Mouse (Mus musculus) kidney, embryonic 15.5 days (tissue): ENCODE results near the gene St8sia1. TPM values are rescaled to one million over a fixed set of nuclear protein-coding genes. Genes with fewer than 3 reads are reported as not detected.

Experiments
- ATAC-seq: fragments of 200-750 bp; cut with Nextera tagmentation; replicated peaks from 2 replicates; pipeline ENCODE4 v1.8.0; 2017; ENCODE audit warnings: moderate TSS enrichment; ENCODE audit not compliant: low FRiP score
- H3K27ac ChIP-seq: fragments of 300-500 bp; sonication (generic); 2 replicates; pipeline ENCODE4 v1.5.1; 2015; ENCODE audit warnings: mild to moderate bottlenecking, inconsistent platforms
- H3K27me3 ChIP-seq: fragments of 300-500 bp; sonication (generic); 2 replicates; pipeline ENCODE4 v1.6.1; 2015; ENCODE audit warnings: inconsistent platforms
- H3K36me3 ChIP-seq: fragments of 300-500 bp; sonication (generic); 2 replicates; pipeline ENCODE4 v1.6.1; 2015; ENCODE audit warnings: inconsistent platforms
- H3K4me1 ChIP-seq: fragments of 300-500 bp; sonication (generic); 2 replicates; pipeline ENCODE4 v1.6.1; 2015; ENCODE audit warnings: inconsistent platforms
- H3K4me2 ChIP-seq: fragments of 300-500 bp; sonication (generic); 2 replicates; pipeline ENCODE4 v1.6.1; 2015; ENCODE audit warnings: moderate library complexity, mild to moderate bottlenecking, inconsistent platforms
- H3K4me3 ChIP-seq: fragments of 300-500 bp; sonication (generic); replicated peaks from 2 replicates; pipeline ENCODE4 v1.5.1; 2015; ENCODE audit warnings: mild to moderate bottlenecking, inconsistent platforms
- H3K9ac ChIP-seq: fragments of 300-500 bp; sonication (generic); 2 replicates; pipeline ENCODE4 v1.6.1; 2015; ENCODE audit warnings: mild to moderate bottlenecking, inconsistent platforms
- H3K9me3 ChIP-seq: fragments of 300-500 bp; sonication (generic); replicated peaks from 2 replicates; pipeline ENCODE4 v1.6.1; 2016; ENCODE audit warnings: inconsistent platforms
- WGBS: fragments of 180-500 bp; shearing (Covaris S2); methylation state at CpG from one replicate; pipeline ENCODE4 v1.1.7; 2015; ENCODE audit warnings: mixed read lengths; 5-methylcytosine and 5-hydroxymethylcytosine counted together
- polyA plus RNA-seq: library from polyadenylated mRNA; unstranded; fragments of >200 nt; fragmentation: Nextera tagmentation; extraction: Ambion mirVana; gene quantifications from 2 replicates; pipeline ENCODE4 v1.2.1, GENCODE M21; 2015

St8sia1 gene
- polyA plus RNA-seq, 1 experiment from 2014 or later: 3.1 TPM

- H3K4me1 ChIP-seq: peaks cover 28% of the 10 kb centered on the region
- H3K9me3 ChIP-seq: no peaks in the 10 kb centered on the region
- H3K9ac ChIP-seq: no peak overlapping the region
- ATAC-seq: no peak
- no peaks in the 10 kb centered on the region for H3K27me3 ChIP-seq
- no peak overlapping the region for H3K4me2 ChIP-seq
- no peak overlapping the region for H3K4me3 ChIP-seq
- H3K27ac ChIP-seq: no peak overlapping the region
- WGBS: 64% methylated on average over 6 of the region's 6 CpGs
- H3K36me3 ChIP-seq: no peaks in the 10 kb centered on the region
Observed at GRCm38 (mm10) chr6:142865199-142865598, 99.1 kb downstream of the St8sia1 start.

GRCm38 (mm10) chr6:142863881-142864280 is 100.4 kb downstream of the St8sia1 start:
- Histone ChIP-seq H3K27ac (no peak overlapping the region), H3K4me2 (no peak overlapping the region), H3K4me1 (peaks cover 20% of the 10 kb centered on the region), H3K9me3 (no peaks in the 10 kb centered on the region), H3K4me3 (no peak overlapping the region), H3K36me3 (no peaks in the 10 kb centered on the region), H3K27me3 (no peaks in the 10 kb centered on the region), H3K9ac (no peak overlapping the region)
- 96% methylated on average over 4 of the region's 4 CpGs for WGBS
- no peak for ATAC-seq

DNA sequence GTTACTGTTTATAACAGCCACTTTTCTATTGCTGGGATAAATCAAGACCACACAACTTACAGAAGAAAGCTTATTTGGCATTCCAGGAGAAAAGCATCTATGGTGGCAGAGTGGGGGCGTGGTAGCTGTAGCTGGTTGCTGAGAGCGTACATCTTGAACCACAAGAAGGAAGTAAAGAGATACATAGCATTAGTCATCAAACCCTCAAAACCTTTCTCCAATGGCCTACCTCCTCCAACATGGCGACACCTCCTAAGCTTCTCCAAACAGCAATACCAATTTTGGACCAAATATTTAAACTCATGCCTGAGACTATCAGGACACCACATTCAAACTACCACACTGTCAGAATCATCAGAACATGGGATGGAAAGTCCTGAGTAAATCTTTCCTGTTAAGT is 102.0 kb downstream of the St8sia1 start:
- no peaks in the 10 kb centered on the region for H3K27me3 ChIP-seq
- no peaks in the 10 kb centered on the region for H3K9me3 ChIP-seq
- H3K4me2 ChIP-seq: no peak overlapping the region
- no peak for ATAC-seq
- no peak overlapping the region for H3K9ac ChIP-seq
- H3K4me1 ChIP-seq: peaks cover 11% of the 10 kb centered on the region
- H3K27ac ChIP-seq: no peak overlapping the region
- no peaks in the 10 kb centered on the region for H3K36me3 ChIP-seq
- H3K4me3 ChIP-seq: no peak overlapping the region
- 88% methylated on average over 3 of the region's 3 CpGs for WGBS

DNA sequence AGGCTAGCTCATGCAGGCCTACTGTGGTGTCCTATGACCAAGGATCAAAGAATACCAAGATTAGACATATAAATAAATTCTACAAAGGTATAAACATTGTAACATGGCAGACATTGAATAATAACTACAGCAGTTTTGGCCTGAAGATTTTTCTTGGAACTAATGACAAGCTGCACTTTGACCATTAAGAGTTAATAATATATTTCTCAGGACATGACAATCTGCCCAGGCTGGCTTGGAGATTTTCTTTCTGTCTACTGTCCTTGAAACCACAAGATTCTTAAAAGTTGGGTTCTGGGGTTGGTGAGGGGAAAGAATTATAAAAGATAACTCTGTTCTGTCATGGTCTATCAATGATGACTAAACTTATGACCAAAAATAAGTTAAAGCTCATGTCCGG is 103.9 kb downstream of the St8sia1 start:
- Histone ChIP-seq H3K27ac (no peak overlapping the region), H3K4me1 (peaks cover 13% of the 10 kb centered on the region), H3K27me3 (no peaks in the 10 kb centered on the region), H3K4me2 (no peak overlapping the region), H3K9ac (no peak overlapping the region), H3K9me3 (no peaks in the 10 kb centered on the region), H3K4me3 (no peak overlapping the region), H3K36me3 (no peaks in the 10 kb centered on the region)
- ATAC-seq: no peak
- WGBS: 86% methylated on average over 1 of the region's 1 CpGs

- Histone ChIP-seq H3K4me1 (peaks cover 14% of the 10 kb centered on the region), H3K9me3 (no peaks in the 10 kb centered on the region), H3K36me3 (no peaks in the 10 kb centered on the region), H3K9ac (no peak overlapping the region), H3K4me2 (no peak overlapping the region), H3K27me3 (no peaks in the 10 kb centered on the region), H3K4me3 (no peak overlapping the region), H3K27ac (no peak overlapping the region)
- ATAC-seq: no peak
- WGBS: 88% methylated on average over 4 of the region's 4 CpGs
Observed at GRCm38 (mm10) chr6:142859946-142860345, 104.3 kb downstream of the St8sia1 start.

DNA sequence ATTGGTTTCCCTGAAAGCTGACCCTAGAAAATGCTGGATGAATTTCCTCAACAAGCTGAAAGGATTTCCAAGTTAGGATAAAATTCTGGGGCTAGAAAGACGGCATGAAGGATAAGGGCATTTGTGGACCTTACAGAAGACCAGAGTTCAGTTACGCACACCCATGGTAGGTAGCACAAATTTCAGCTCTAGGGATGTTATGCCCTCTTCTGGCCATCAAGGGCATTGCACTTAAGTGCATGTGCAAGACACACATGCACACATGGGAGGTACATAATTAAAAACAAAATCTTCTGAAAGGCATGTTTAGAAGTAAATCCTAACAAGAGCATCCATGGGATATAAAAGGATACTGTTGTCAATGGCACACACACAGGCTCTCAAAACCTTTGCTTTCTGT is 105.3 kb downstream of the St8sia1 start:
- Histone ChIP-seq H3K27me3 (no peaks in the 10 kb centered on the region), H3K4me1 (peaks cover 14% of the 10 kb centered on the region), H3K4me2 (no peak overlapping the region), H3K36me3 (no peaks in the 10 kb centered on the region), H3K4me3 (no peak overlapping the region), H3K27ac (no peak overlapping the region), H3K9me3 (no peaks in the 10 kb centered on the region), H3K9ac (no peak overlapping the region)
- no peak for ATAC-seq
- WGBS: 93% methylated on average over 2 of the region's 2 CpGs

DNA sequence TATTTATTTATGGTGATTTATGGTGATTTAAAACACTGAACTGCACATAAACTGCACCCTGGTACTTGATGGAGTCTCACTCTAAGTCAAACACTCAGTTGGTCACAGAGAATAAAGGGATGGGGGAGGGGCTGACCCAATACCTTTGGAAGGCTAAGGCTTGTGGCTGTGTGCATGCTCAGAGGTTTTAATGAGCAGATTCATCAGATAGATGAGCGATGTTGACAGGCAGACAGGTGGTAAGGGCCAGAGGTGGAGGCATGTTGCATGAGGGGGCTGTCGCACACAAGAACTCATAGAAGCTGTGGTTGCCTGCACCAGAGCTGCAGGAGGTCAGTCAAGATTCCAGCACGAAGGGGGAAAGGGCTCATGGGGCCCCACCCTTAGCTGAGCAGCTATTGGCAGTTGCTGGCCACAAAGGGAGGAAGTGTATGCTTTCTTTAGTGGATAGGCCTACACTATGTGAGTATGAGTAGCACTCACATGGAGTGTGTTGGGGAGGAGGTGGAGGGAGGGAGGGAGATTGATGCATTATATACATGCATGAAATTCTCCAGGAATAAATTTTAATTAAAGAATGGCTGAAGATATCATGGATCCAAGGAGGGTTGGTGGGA is 107.9 kb downstream of the St8sia1 start:
- H3K9me3 ChIP-seq: no peaks in the 10 kb centered on the region
- 0 out of 2 replicates have a peak, but pooled peaks have one; percentile 24 for ATAC-seq

DNA sequence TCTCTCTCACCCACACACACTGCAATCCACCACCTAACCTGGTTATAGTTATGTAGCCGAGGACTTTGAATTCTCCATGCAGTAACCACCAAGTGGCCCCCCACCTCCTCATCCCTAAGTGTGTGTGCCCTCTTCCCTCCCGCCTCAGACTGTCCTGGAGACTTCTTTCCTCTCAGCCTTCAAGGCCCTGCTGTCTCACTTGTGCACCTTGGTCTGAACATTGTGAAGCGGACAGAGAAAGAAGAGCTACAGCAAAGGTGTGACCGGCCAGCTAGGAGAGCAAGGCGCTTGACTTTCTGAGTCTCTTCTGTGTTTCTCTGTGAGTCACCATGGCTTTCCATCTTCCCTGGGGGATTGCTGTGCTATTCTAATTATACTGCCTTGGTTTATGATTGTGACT is 108.5 kb downstream of the St8sia1 start:
- 84% methylated on average over 5 of the region's 5 CpGs for WGBS

More for the DNA sequence above, 107.9 kb downstream of the St8sia1 start:
- Histone ChIP-seq H3K4me1 (peaks cover 19% of the 10 kb centered on the region), H3K36me3 (no peaks in the 10 kb centered on the region), H3K27me3 (no peaks in the 10 kb centered on the region), H3K4me2 (no peak overlapping the region), H3K27ac (no peak overlapping the region), H3K4me3 (no peak overlapping the region), H3K9ac (no peak overlapping the region)
- 56% methylated on average over 3 of the region's 3 CpGs for WGBS

DNA sequence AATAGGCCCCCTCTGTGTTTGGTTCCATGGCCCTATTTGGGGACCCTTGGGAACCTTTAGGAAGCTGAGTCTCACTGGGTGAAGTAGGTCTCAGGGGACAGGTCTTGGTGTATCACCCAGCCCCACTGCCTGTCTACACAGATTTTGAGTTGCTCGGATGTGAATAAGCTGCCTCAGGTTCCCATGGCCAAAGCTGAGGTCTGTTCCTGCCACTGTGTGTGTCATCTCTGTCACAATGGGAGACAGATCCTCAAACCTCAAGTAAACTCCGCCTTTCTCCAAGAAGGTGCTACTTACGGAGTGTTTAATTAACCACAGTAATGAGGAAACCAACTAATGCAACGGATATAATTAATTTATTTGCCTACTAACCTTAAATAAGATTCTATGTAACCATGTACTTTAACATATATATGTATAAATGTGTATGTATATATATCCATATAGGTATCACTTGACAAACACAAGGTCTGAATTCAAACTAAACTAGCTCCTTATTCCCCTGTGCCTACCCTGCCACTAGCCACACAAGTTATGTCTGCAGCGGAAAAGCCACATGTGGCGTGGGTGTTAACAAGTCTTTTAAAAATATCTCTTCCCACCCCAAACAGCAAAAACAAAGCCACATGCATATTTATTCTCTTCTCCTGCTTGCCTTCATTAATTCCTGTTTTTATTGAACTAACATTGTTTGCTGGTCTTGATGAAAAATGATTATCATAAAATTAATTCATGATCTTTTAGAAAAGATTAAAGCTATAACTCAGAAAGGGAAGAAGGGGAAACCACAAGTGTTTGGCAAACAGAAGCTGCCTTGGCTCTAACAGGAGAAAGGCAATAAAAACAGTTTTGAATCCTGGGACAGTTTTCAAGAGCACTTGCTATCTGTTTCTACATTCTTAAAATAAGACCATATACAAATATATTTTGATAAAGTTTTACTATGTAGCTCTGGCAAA is 111.6 kb downstream of the St8sia1 start:
- H3K9ac ChIP-seq: no peak overlapping the region
- no peak for ATAC-seq
- H3K4me2 ChIP-seq: no peak overlapping the region
- H3K27me3 ChIP-seq: no peaks in the 10 kb centered on the region
- no peaks in the 10 kb centered on the region for H3K36me3 ChIP-seq
- no peak overlapping the region for H3K4me3 ChIP-seq
- no peaks in the 10 kb centered on the region for H3K9me3 ChIP-seq
- H3K27ac ChIP-seq: 0 out of 2 replicates have a peak overlapping the region, but pooled peaks have one; percentile 41
- peaks cover 19% of the 10 kb centered on the region for H3K4me1 ChIP-seq
- 72% methylated on average over 6 of the region's 6 CpGs for WGBS

More for the DNA sequence above, 108.5 kb downstream of the St8sia1 start:
- no peak for ATAC-seq
- H3K27me3 ChIP-seq: no peaks in the 10 kb centered on the region
- H3K4me1 ChIP-seq: peaks cover 19% of the 10 kb centered on the region
- H3K9ac ChIP-seq: no peak overlapping the region
- no peak overlapping the region for H3K4me3 ChIP-seq
- no peak overlapping the region for H3K4me2 ChIP-seq
- no peaks in the 10 kb centered on the region for H3K9me3 ChIP-seq
- H3K36me3 ChIP-seq: no peaks in the 10 kb centered on the region
- H3K27ac ChIP-seq: no peak overlapping the region

DNA sequence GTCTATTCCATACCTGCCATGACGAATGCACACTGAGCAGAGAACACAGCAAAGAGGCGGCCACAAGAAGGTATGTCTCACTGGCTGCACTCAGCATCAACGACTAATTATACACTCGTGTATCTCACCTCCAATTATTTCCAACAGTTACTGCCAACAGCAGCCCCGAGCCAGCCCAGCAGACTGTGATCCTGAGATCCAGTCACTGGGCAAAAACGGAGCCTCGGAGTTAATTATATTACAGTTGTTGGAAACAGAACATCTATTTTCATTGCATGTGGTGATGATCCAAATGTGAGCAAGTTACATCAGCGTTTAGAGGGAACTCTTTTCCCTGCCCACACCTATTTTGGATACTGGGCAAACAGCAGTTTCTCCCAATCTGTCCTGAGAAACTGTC is 113.8 kb downstream of the St8sia1 start:
- H3K9me3 ChIP-seq: no peaks in the 10 kb centered on the region
- no peaks in the 10 kb centered on the region for H3K36me3 ChIP-seq
- no peak overlapping the region for H3K9ac ChIP-seq
- H3K4me1 ChIP-seq: peaks cover 7% of the 10 kb centered on the region; the same call in 1 of the 2 replicates
- H3K27me3 ChIP-seq: no peaks in the 10 kb centered on the region
- H3K4me3 ChIP-seq: no peak overlapping the region
- 87% methylated on average over 8 of the region's 8 CpGs for WGBS
- no peak for ATAC-seq
- H3K27ac ChIP-seq: no peak overlapping the region
- H3K4me2 ChIP-seq: no peak overlapping the region

DNA sequence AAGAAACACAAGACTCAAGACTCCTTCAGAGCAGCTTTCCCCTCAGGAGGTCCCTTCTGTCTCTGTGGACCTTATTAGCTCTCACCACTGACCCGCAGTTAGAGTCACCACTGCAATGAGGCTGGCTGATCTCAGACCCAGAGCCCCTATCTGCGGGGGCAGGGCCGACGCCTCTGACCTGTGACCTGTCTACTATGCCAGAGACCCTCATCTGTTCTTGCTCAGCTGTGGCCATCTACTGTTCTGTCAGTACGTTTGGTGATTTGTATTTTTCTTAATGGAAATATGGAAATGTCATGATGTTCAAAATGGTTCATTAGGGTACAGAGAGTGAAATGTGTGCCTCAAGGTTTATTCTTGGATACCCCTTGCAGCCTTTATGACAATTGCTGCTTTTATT is 114.9 kb downstream of the St8sia1 start:
- 60% methylated on average over 5 of the region's 5 CpGs for WGBS
- peaks cover 6% of the 10 kb centered on the region; the same call in 1 of the 2 replicates for H3K4me1 ChIP-seq

GRCm38 (mm10) chr6:142847914-142848674 is 116.2 kb downstream of the St8sia1 start:
- WGBS: 76% methylated on average over 8 of the region's 8 CpGs
- no peak for ATAC-seq
- Histone ChIP-seq H3K9me3 (no peaks in the 10 kb centered on the region), H3K36me3 (no peaks in the 10 kb centered on the region), H3K9ac (no peak overlapping the region), H3K27ac (no peak overlapping the region), H3K27me3 (no peaks in the 10 kb centered on the region), H3K4me2 (no peak overlapping the region), H3K4me3 (no peak overlapping the region), H3K4me1 (no peaks in the 10 kb centered on the region)

More for the DNA sequence above, 114.9 kb downstream of the St8sia1 start:
- H3K4me3 ChIP-seq: no peak overlapping the region
- H3K9me3 ChIP-seq: no peaks in the 10 kb centered on the region
- no peak for ATAC-seq
- H3K4me2 ChIP-seq: no peak overlapping the region
- H3K36me3 ChIP-seq: no peaks in the 10 kb centered on the region
- no peak overlapping the region for H3K9ac ChIP-seq
- H3K27me3 ChIP-seq: no peaks in the 10 kb centered on the region
- H3K27ac ChIP-seq: no peak overlapping the region
